Mouse (Mus musculus): ENCODE measurements around the gene Abhd14a. TPM values are rescaled to one million over a fixed set of nuclear protein-coding genes. Genes with fewer than 3 reads are reported as not detected.

Gene Abhd14a
- 10 to 100 TPM in 1 of 2 experiments, 1 to 10 TPM in 1; 10.0 to 11.4 TPM for total RNA-seq (2023)

DNA sequence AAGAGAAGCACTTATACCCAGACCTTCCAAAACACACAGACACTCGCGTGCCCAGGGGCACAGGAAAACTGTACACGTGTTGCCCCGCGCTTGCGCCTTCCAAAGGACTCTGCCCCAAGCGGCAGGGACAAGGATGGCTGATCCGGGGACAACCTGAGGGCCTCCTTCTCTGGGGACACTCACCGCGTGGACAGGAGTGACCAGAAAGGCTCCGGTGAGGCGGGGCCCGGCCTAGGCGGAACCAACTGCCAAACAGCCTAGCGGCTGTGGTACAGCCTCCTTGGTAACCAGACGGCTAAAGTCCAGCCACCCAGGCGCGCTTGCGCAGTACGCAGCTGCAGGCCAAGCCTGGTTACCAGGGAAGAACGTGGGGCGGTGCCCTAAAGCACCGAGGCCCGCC lies at the start of gene Abhd14a, which contains the start of gene Abhd14b:
Gene Abhd14a (minus strand): TSS at position 331 of the 400 bp plus-strand sequence.
Gene Abhd14b (plus strand): TSS at position 112 of the 400 bp plus-strand sequence.

DNA sequence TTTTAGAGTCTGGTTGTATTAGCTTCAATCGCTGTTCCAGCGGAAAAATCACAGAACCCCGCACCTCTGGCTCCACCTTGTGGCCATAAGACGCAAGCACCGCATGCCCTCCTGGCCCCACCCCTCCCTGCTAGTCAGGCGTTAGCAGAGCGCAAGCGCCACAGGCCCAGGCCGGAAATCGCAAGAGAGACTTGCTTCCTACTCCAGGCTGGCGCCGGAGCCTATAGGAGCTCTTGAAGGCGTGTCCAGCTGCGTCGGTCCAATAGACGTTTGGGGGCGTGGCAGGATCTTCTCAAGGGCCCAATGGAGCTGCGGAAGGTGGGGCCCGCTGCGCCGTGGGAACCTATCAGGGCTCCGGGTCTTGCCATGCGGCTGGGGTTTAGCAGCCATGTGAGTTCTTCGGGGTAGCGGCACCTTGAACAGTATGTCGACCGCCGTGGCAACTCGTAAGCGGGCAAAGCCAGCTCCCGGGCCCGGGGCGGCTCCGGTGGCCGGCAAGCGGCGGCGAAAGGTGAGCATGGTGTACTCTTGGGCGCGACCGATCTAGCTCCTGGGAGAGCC lies 29.5 kb upstream of the Abhd14a start, which contains the start of gene Parp3:
Gene Parp3 (minus strand): TSS at position 26 of the 561 bp plus-strand sequence.

DNA sequence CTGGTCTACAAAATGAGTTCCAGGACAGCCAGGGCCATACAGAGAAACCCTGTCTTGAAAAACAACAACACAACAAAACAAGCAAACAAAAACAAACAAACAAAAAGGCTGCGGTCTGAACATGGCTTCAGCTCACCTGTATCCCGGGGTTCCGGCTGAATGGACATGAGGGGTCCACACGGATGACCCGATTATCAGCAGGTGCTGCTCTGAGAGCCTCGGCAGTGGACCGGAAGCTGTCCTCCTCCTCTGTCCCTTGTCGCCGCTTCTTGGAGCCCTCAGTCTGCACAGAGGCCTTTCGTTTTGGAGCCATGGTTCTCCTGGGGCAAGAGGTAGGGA lies 28.2 kb upstream of the Abhd14a start, which contains the start of gene Rrp9:
Gene Rrp9 (plus strand): TSS at position 301 of the 339 bp plus-strand sequence.

DNA sequence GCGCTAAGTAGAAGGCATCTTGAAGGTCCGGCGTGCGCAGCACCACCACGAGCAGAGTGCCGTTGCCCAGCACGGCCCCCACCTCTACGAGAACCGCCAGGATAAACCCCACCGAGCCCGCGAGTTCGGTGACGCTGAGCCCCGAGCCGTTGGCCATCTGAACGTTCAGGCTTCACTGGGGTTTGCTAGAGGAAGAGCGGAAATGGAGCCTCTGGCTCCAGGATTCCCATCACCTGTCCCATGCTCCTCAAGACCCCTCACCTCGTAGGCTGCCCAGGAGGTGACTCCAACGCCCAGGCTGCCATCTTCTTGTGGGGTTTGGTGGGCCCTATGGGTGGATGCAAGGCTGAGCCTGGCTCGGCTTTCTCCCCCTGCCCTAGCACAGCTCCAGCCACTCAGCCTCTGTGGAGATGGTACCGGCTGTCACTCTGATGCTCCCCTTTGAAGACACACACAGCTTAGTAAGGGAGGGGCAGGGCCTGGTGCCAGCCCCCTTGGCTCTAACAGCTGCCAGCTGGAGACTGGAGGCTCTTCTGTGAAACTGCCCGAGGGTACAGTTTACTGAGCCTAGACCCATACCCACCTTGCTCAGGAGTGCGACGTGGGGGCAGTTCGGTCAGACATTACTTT lies 18.2 kb upstream of the Abhd14a start, which contains the start of gene Gpr62:
Gene Gpr62 (minus strand): TSS at position 368 of the 630 bp plus-strand sequence.

DNA sequence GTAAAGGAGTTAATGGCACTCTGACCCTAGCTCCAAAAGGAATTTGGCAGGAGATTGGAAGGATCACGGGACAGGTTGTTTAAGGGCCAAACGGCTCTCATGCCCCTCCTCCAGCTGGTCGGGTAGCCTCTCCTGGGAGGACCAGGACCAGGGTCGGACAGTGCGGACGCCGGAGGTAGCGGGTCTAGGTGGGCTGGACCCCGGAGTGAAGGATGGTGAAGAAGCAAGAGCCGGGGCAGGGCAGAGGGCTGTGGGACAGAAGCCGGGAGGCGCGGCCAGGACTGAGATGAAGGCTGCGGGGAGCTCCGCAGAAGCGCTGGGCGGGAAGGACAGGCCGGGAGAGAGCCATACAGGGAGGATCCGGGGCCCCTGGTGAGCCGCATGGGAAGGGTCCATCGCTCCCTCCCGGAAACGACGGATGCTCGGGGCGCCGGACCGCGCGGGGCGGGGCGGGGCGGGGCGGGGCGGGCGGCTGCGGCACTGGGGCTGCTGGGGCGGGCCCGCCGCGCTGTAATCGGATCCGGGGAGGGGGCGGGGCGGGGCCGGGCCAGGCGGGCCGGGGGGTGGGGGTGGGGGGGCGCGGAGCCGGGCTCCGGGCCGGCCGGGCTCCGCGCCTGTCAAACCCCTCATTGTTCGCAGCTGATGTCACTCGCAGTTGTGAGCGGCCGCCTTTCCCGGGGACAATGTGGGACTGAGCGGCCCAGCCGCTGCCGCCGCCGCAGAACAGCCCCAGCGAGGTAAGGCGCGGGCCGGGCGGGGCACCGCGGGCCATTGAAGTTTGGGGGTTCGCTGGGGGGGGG lies 6.0 kb upstream of the Abhd14a start, which contains the start of gene Pcbp4:
Gene Pcbp4 (plus strand): TSS at position 21 of the 800 bp plus-strand sequence.

DNA sequence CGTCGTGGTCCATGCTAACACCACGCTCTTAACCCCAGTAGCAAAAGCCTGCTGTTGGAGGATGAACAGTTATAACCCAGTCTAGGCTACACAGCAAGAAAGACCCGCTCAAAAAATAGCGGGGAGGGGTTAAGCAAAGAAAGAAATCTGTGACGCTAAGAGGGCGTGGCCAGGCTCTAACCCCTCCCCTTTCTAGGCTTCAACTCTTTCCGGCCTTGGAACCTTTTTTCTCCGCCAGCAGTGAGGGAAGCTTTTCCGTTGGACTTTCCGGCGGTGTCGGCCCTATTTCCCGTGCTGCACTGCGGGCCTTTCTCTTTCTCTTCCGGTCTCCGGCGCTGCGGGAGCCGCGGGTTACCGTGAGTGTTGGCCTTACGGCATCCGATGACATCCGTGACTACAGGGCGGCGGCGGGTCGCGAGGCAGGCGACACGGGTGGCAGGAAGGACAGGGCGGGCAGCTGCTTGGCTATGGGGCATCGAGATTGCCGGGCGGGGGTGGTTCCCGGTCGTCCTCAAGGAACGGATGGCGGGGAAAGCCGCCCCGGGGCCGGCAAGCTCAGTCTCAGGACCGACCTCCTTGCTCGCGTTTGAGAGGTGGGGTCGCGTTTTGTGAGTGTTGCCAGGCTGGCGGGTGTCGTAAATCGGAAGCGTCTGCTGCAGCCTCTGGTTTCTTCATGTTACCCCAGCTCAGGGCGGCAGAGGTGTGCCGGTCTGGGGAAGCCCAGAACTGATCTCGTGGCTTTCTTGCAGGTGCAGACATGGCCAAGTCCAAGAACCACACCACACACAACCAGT lies 18.1 kb downstream of the Abhd14a start, which contains the start of gene Rpl29:
Gene Rpl29 (plus strand): TSS at position 234 of the 794 bp plus-strand sequence.

Other genes with a start within 250 kb of the Abhd14a start
- gene Ppm1m, start 247.9 kb downstream of the Abhd14a start, total RNA-seq (2023) = 10 to 100 TPM; 52.0 to 60.3 TPM
- 100 to 1,000 TPM; 124 to 127 TPM for gene Twf2, start 244.6 kb downstream of the Abhd14a start, total RNA-seq (2023)
- gene Tlr9, start 225.1 kb downstream of the Abhd14a start, total RNA-seq (2023) = 1 to 10 TPM; 2.1 to 3.5 TPM
- 10 to 100 TPM; 45.1 to 45.2 TPM for gene Alas1, start 199.0 kb downstream of the Abhd14a start, total RNA-seq (2023)
- 1 to 10 TPM; 3.4 to 8.3 TPM for gene Poc1a, start 166.6 kb downstream of the Abhd14a start, total RNA-seq (2023)
- gene Dusp7, start 79.0 kb downstream of the Abhd14a start, total RNA-seq (2023) = 10 to 100 TPM; 37.8 to 49.4 TPM
- 100 to 1,000 TPM; 850 to 940 TPM for gene Rpl29, start 18.2 kb downstream of the Abhd14a start, total RNA-seq (2023)
- 10 to 100 TPM; 14.4 to 15.4 TPM for gene Acy1, start 9.4 kb downstream of the Abhd14a start, total RNA-seq (2023)
- gene Abhd14b, start 219 bp downstream of the Abhd14a start, total RNA-seq (2023) = 1 to 10 TPM; 6.6 to 7.7 TPM
- 10 to 100 TPM; 10.5 to 15.6 TPM for gene Pcbp4, start 5.6 kb upstream of the Abhd14a start, total RNA-seq (2023)
- under 1 TPM; 0.30 to 0.99 TPM for gene Gpr62, start 18.3 kb upstream of the Abhd14a start, total RNA-seq (2023)
- 10 to 100 TPM; 85.2 to 89.8 TPM for gene Rrp9, start 28.3 kb upstream of the Abhd14a start, total RNA-seq (2023)
- gene Parp3, start 29.3 kb upstream of the Abhd14a start, total RNA-seq (2023) = 10 to 100 TPM; 50.1 to 60.6 TPM
- not detected for gene Iqcf1, start 52.3 kb upstream of the Abhd14a start, total RNA-seq (2023)
- gene Iqcf5, start 66.9 kb upstream of the Abhd14a start, total RNA-seq (2023) = not detected
- gene Iqcf3, start 114.0 kb upstream of the Abhd14a start, total RNA-seq (2023) = not detected
- gene Iqcf4, start 123.3 kb upstream of the Abhd14a start, total RNA-seq (2023) = not detected
- not detected for gene Iqcf6, start 178.9 kb upstream of the Abhd14a start, total RNA-seq (2023)
- gene Grm2, start 208.4 kb upstream of the Abhd14a start, total RNA-seq (2023) = not detected
- gene Tex264, start 238.2 kb upstream of the Abhd14a start, total RNA-seq (2023) = 10 to 100 TPM; 59.1 to 65.7 TPM

Measured in T-cell, adult 66 days (primary cell).